ENCODE assay signal across 7 mouse cellular contexts in genomic region chr13:74166348-74167056, GRCm38 (mm10). TPM values are rescaled to one million over a fixed set of nuclear protein-coding genes. Genes with fewer than 3 reads are reported as not detected.
A peak's percentile ranks its signal among the peaks of the same experiment; 100 is the strongest.
DNase-seq lines count a peak whose midpoint lies in the region; ATAC-seq lines count a peak whose summit lies in the region.

No protein-coding gene starts in this region.

- peak overlapping the region; percentile 73 for H3K4me2 ChIP-seq in forebrain, embryonic 12.5 days

- H3K27me3 ChIP-seq in forebrain, embryonic 12.5 days: no peaks in the 10 kb centered on the region

- peak overlapping the region; percentile 46 for H3K4me3 ChIP-seq in forebrain, embryonic 12.5 days (replicated peaks)

- ATAC-seq in activated CD4-positive, CD25-positive, alpha-beta regulatory T cell, adult 4 months: peak; percentile 83
- peak; percentile 88 for ATAC-seq in forebrain, embryonic 12.5 days (ENCODE audit: low FRiP score)
- ATAC-seq in hematopoietic stem cell, adult 5-6 weeks (replicated peaks in 1 of 2; ENCODE audit: insufficient read depth in 1 of 2, low FRiP score in 2 of 2, low TSS enrichment in 1 of 2, low read depth in 1 of 2, poor library complexity in 2 of 2, severe bottlenecking in 2 of 2): peak; percentile 74 to 76
- peak; percentile 93 for ATAC-seq in megakaryocyte progenitor cell, adult 5-6 weeks (replicated peaks; ENCODE audit: poor library complexity)

- intact Hi-C loops in left cerebral cortex, postnatal 36 days (cut with DNase I): no loop called here

- DNase-seq in cerebellum, adult 11-12 months: peak; percentile 37
- peak; percentile 28 to 29 for DNase-seq in left cerebral cortex, postnatal 36 days (ENCODE audit: low spot score in 2 of 2)
- peak; percentile 73 for DNase-seq in right cerebral cortex, postnatal 4 days

- peaks cover 13% of the 10 kb centered on the region for H3K4me1 ChIP-seq in forebrain, embryonic 12.5 days

- no peaks in the 10 kb centered on the region for H3K9me3 ChIP-seq in forebrain, embryonic 12.5 days

- peak overlapping the region; percentile 53 for H3K9ac ChIP-seq in forebrain, embryonic 12.5 days

- WGBS in forebrain, embryonic 12.5 days: 8% methylated on average over 19 of the region's 19 CpGs

- H3K27ac ChIP-seq in forebrain, embryonic 12.5 days: no peak overlapping the region

- H3K36me3 ChIP-seq in forebrain, embryonic 12.5 days (replicated peaks): peaks cover 15% of the 10 kb centered on the region

RNA-seq across cellular contexts. Expression of gene Exoc3, which starts 42.0 kb away (rescaled TPM):
- 10 to 100 TPM; 77.3 to 85.7 TPM for polyA plus RNA-seq in activated CD4-positive, CD25-positive, alpha-beta regulatory T cell, adult 4 months (2017; shearing (Covaris generic))
- 80.6 and 87.3 TPM in 2 replicates for polyA plus RNA-seq in forebrain, embryonic 12.5 days (2016; fragmentation: Nextera tagmentation; extraction: Ambion mirVana)
- total RNA-seq in hematopoietic stem cell, adult 5-6 weeks (2017): 42.3 and 67.1 TPM in 2 replicates
- 10 to 100 TPM; 72.1 to 82.8 TPM for total RNA-seq in left cerebral cortex, postnatal 36 days (2021)
- total RNA-seq in megakaryocyte progenitor cell, adult 5-6 weeks (2015): 19.5 and 24.5 TPM in 2 replicates
- total RNA-seq in megakaryocyte progenitor cell, adult 5-6 weeks (2017): 27.9 and 43.2 TPM in 2 replicates

RNA-seq across cellular contexts. Expression of gene Slc9a3, which starts 45.2 kb away (rescaled TPM):
- polyA plus RNA-seq in activated CD4-positive, CD25-positive, alpha-beta regulatory T cell, adult 4 months (2017; shearing (Covaris generic)): not detected
- not detected in 2 replicates for polyA plus RNA-seq in forebrain, embryonic 12.5 days (2016; fragmentation: Nextera tagmentation; extraction: Ambion mirVana)
- not detected in 2 replicates for total RNA-seq in hematopoietic stem cell, adult 5-6 weeks (2017)
- 1 to 10 TPM; 1.4 to 2.4 TPM for total RNA-seq in left cerebral cortex, postnatal 36 days (2021)
- not detected in 2 replicates for total RNA-seq in megakaryocyte progenitor cell, adult 5-6 weeks (2015)
- total RNA-seq in megakaryocyte progenitor cell, adult 5-6 weeks (2017): not detected in 2 replicates
